Mouse (Mus musculus) midbrain, embryonic 13.5 days (tissue): ENCODE data around the gene Prpf4. TPM values are rescaled to one million over a fixed set of nuclear protein-coding genes. Genes with fewer than 3 reads are reported as not detected.

Source experiments
- ATAC-seq: fragments of 200-750 bp; cut with Nextera tagmentation; 2 replicates; pipeline ENCODE4 v1.8.0; 2017; ENCODE audit warnings: mild to moderate bottlenecking, moderate TSS enrichment, moderate library complexity
- H3K27ac ChIP-seq: fragments of 300-500 bp; sonication (generic); 2 replicates; pipeline ENCODE4 v1.5.1; 2015; ENCODE audit warnings: inconsistent platforms, mild to moderate bottlenecking, moderate library complexity
- H3K27me3 ChIP-seq: fragments of 300-500 bp; sonication (generic); 2 replicates; pipeline ENCODE4 v1.6.1; 2015; ENCODE audit warnings: mild to moderate bottlenecking, inconsistent platforms
- H3K36me3 ChIP-seq: fragments of 300-500 bp; sonication (generic); 2 replicates; pipeline ENCODE4 v1.6.1; 2015; ENCODE audit warnings: mild to moderate bottlenecking, inconsistent platforms
- H3K4me1 ChIP-seq: fragments of 300-500 bp; sonication (generic); replicated peaks from 2 replicates; pipeline ENCODE4 v1.6.1; 2015; ENCODE audit warnings: inconsistent platforms
- H3K4me2 ChIP-seq: fragments of 300-500 bp; sonication (generic); replicated peaks from 2 replicates; pipeline ENCODE4 v1.6.1; 2015; ENCODE audit warnings: moderate library complexity, mild to moderate bottlenecking, inconsistent platforms
- H3K4me3 ChIP-seq: fragments of 300-500 bp; sonication (generic); replicated peaks from 2 replicates; pipeline ENCODE4 v1.5.1; 2015; ENCODE audit warnings: mild to moderate bottlenecking, inconsistent platforms
- H3K9ac ChIP-seq: fragments of 300-500 bp; sonication (generic); replicated peaks from 2 replicates; pipeline ENCODE4 v1.6.1; 2015; ENCODE audit warnings: mild to moderate bottlenecking, inconsistent platforms
- H3K9me3 ChIP-seq: fragments of 300-500 bp; sonication (generic); 2 replicates; pipeline ENCODE4 v1.6.1; 2016; ENCODE audit warnings: mild to moderate bottlenecking, inconsistent platforms
- WGBS: fragments of 180-500 bp; shearing (Covaris S2); methylation state at CpG from one replicate; pipeline ENCODE4 v1.1.7; 2015; 5-methylcytosine and 5-hydroxymethylcytosine counted together
- polyA plus RNA-seq: library from polyadenylated mRNA; unstranded; fragments of >200 nt; fragmentation: Nextera tagmentation; extraction: Ambion mirVana; gene quantifications from 2 replicates; pipeline ENCODE4 v1.2.1, GENCODE M21; 2015

Gene Prpf4
- polyA plus RNA-seq, 1 experiment from 2014 or later = 18.4 TPM

- Histone ChIP-seq H3K27ac (no peak overlapping the region), H3K4me1 (no peaks in the 10 kb centered on the region), H3K9ac (no peak overlapping the region), H3K9me3 (no peaks in the 10 kb centered on the region), H3K36me3 (peaks cover 31% of the 10 kb centered on the region), H3K4me2 (no peak overlapping the region), H3K4me3 (no peak overlapping the region), H3K27me3 (no peaks in the 10 kb centered on the region)
- 85% methylated on average over 17 of the region's 17 CpGs for WGBS
- peak; percentile 11; the same call in 1 of the 2 replicates for ATAC-seq
Measured at GRCm38 (mm10) chr4:62427978-62428758, 19.6 kb downstream of the Prpf4 start.

GRCm38 (mm10) chr4:62429616-62430015 is 21.0 kb downstream of the Prpf4 start:
- no peaks in the 10 kb centered on the region for H3K9me3 ChIP-seq
- H3K4me3 ChIP-seq = no peak overlapping the region
- WGBS = 92% methylated on average over 9 of the region's 9 CpGs
- H3K4me2 ChIP-seq = no peak overlapping the region
- ATAC-seq = no peak
- no peaks in the 10 kb centered on the region for H3K27me3 ChIP-seq
- H3K36me3 ChIP-seq = peaks cover 19% of the 10 kb centered on the region
- no peak overlapping the region for H3K27ac ChIP-seq
- H3K9ac ChIP-seq = no peak overlapping the region
- H3K4me1 ChIP-seq = no peaks in the 10 kb centered on the region

GRCm38 (mm10) chr4:62430678-62431077 is 22.1 kb downstream of the Prpf4 start:
- H3K9ac ChIP-seq = no peak overlapping the region
- no peak overlapping the region for H3K4me3 ChIP-seq
- peaks cover 9% of the 10 kb centered on the region for H3K36me3 ChIP-seq
- no peak overlapping the region for H3K4me2 ChIP-seq
- no peaks in the 10 kb centered on the region for H3K9me3 ChIP-seq
- no peaks in the 10 kb centered on the region for H3K4me1 ChIP-seq
- ATAC-seq = no peak
- no peak overlapping the region for H3K27ac ChIP-seq
- no peaks in the 10 kb centered on the region for H3K27me3 ChIP-seq

GRCm38 (mm10) chr4:62431522-62431921 is 22.9 kb downstream of the Prpf4 start:
- H3K9me3 ChIP-seq = no peaks in the 10 kb centered on the region

GRCm38 (mm10) chr4:62433939-62434870 is 25.6 kb downstream of the Prpf4 start:
- Histone ChIP-seq H3K9me3 (no peaks in the 10 kb centered on the region), H3K27ac (no peak overlapping the region), H3K36me3 (no peaks in the 10 kb centered on the region), H3K4me1 (no peaks in the 10 kb centered on the region), H3K27me3 (no peaks in the 10 kb centered on the region), H3K9ac (no peak overlapping the region), H3K4me3 (no peak overlapping the region), H3K4me2 (no peak overlapping the region)
- ATAC-seq = no peak
- WGBS = 80% methylated on average over 7 of the region's 7 CpGs

More at GRCm38 (mm10) chr4:62431522-62431921, 22.9 kb downstream of the Prpf4 start:
- Histone ChIP-seq H3K36me3 (peaks cover 4% of the 10 kb centered on the region; the same call in 1 of the 2 replicates), H3K27ac (no peak overlapping the region), H3K4me3 (no peak overlapping the region), H3K4me1 (no peaks in the 10 kb centered on the region), H3K4me2 (no peak overlapping the region), H3K9ac (no peak overlapping the region), H3K27me3 (no peaks in the 10 kb centered on the region)
- WGBS = 87% methylated on average over 4 of the region's 4 CpGs
- no peak for ATAC-seq

- no peak within 1 kb of the TSS for H3K9ac ChIP-seq
- ATAC-seq = no peak
- H3K9me3 ChIP-seq = no peaks in the 10 kb centered on the region
- H3K4me1 ChIP-seq = no peaks in the 10 kb centered on the region
- WGBS = 81% methylated on average over 6 of the region's 6 CpGs
- no peak within 1 kb of the TSS for H3K4me3 ChIP-seq
- H3K27me3 ChIP-seq = no peaks in the 10 kb centered on the region
- H3K27ac ChIP-seq = no peak within 1 kb of the TSS
- H3K36me3 ChIP-seq = no peaks in the 10 kb centered on the region
- H3K4me2 ChIP-seq = no peak within 1 kb of the TSS
Measured at GRCm38 (mm10) chr4:62435081-62435480, 26.5 kb downstream of the Prpf4 start, which contains the start of gene Rnf183. TSS of gene Rnf183 (minus strand) at chr4:62435252.

GRCm38 (mm10) chr4:62437256-62437778 is 28.7 kb downstream of the Prpf4 start:
- no peak overlapping the region for H3K4me3 ChIP-seq
- no peaks in the 10 kb centered on the region for H3K27me3 ChIP-seq
- no peak overlapping the region for H3K4me2 ChIP-seq
- ATAC-seq = no peak
- no peaks in the 10 kb centered on the region for H3K9me3 ChIP-seq
- H3K4me1 ChIP-seq = no peaks in the 10 kb centered on the region
- H3K9ac ChIP-seq = no peak overlapping the region
- no peak overlapping the region for H3K27ac ChIP-seq
- WGBS = 88% methylated on average over 3 of the region's 3 CpGs
- H3K36me3 ChIP-seq = no peaks in the 10 kb centered on the region

GRCm38 (mm10) chr4:62437871-62438270 is 29.3 kb downstream of the Prpf4 start:
- H3K27me3 ChIP-seq = no peaks in the 10 kb centered on the region
- WGBS = 88% methylated on average over 7 of the region's 7 CpGs
- ATAC-seq = no peak
- no peak overlapping the region for H3K27ac ChIP-seq
- no peaks in the 10 kb centered on the region for H3K36me3 ChIP-seq
- no peak overlapping the region for H3K4me3 ChIP-seq
- no peak overlapping the region for H3K9ac ChIP-seq
- no peak overlapping the region for H3K4me2 ChIP-seq
- no peaks in the 10 kb centered on the region for H3K4me1 ChIP-seq
- H3K9me3 ChIP-seq = no peaks in the 10 kb centered on the region

- Histone ChIP-seq H3K4me1 (no peaks in the 10 kb centered on the region), H3K9me3 (no peaks in the 10 kb centered on the region), H3K9ac (no peak overlapping the region), H3K27ac (no peak overlapping the region), H3K36me3 (no peaks in the 10 kb centered on the region), H3K4me3 (no peak overlapping the region), H3K27me3 (no peaks in the 10 kb centered on the region), H3K4me2 (no peak overlapping the region)
- ATAC-seq = no peak
- WGBS = 74% methylated on average over 4 of the region's 4 CpGs
Measured at GRCm38 (mm10) chr4:62439793-62440192, 31.2 kb downstream of the Prpf4 start.

GRCm38 (mm10) chr4:62440544-62440943 is 31.9 kb downstream of the Prpf4 start:
- Histone ChIP-seq H3K9me3 (no peaks in the 10 kb centered on the region), H3K4me2 (no peak overlapping the region), H3K27ac (no peak overlapping the region), H3K27me3 (no peaks in the 10 kb centered on the region), H3K36me3 (no peaks in the 10 kb centered on the region), H3K9ac (no peak overlapping the region), H3K4me3 (no peak overlapping the region), H3K4me1 (no peaks in the 10 kb centered on the region)
- 72% methylated on average over 4 of the region's 4 CpGs for WGBS
- no peak for ATAC-seq

- Histone ChIP-seq H3K9ac (no peak overlapping the region), H3K9me3 (no peaks in the 10 kb centered on the region), H3K4me3 (no peak overlapping the region), H3K4me1 (no peaks in the 10 kb centered on the region), H3K27me3 (no peaks in the 10 kb centered on the region), H3K4me2 (no peak overlapping the region), H3K36me3 (no peaks in the 10 kb centered on the region), H3K27ac (no peak overlapping the region)
- 83% methylated on average over 4 of the region's 4 CpGs for WGBS
- no peak for ATAC-seq
Measured at GRCm38 (mm10) chr4:62440986-62441385, 32.4 kb downstream of the Prpf4 start.

GRCm38 (mm10) chr4:62454995-62455394 is 46.4 kb downstream of the Prpf4 start:
- Histone ChIP-seq H3K27ac (no peak overlapping the region), H3K9me3 (no peaks in the 10 kb centered on the region), H3K4me2 (no peak overlapping the region), H3K36me3 (peaks cover 11% of the 10 kb centered on the region), H3K4me1 (no peaks in the 10 kb centered on the region), H3K27me3 (no peaks in the 10 kb centered on the region), H3K9ac (no peak overlapping the region), H3K4me3 (no peak overlapping the region)
- ATAC-seq = no peak
- WGBS = 67% methylated on average over 5 of the region's 5 CpGs
